Mouse (Mus musculus) right cerebral cortex, adult 18-20 months (tissue): Measurements from ENCODE around the gene Mcts1.

Experiments used
- DNase-seq: peaks from one replicate; pipeline ENCODE4 v3.0.0; 2022; ENCODE audit warnings: mixed read lengths

Gene Mcts1

DNA sequence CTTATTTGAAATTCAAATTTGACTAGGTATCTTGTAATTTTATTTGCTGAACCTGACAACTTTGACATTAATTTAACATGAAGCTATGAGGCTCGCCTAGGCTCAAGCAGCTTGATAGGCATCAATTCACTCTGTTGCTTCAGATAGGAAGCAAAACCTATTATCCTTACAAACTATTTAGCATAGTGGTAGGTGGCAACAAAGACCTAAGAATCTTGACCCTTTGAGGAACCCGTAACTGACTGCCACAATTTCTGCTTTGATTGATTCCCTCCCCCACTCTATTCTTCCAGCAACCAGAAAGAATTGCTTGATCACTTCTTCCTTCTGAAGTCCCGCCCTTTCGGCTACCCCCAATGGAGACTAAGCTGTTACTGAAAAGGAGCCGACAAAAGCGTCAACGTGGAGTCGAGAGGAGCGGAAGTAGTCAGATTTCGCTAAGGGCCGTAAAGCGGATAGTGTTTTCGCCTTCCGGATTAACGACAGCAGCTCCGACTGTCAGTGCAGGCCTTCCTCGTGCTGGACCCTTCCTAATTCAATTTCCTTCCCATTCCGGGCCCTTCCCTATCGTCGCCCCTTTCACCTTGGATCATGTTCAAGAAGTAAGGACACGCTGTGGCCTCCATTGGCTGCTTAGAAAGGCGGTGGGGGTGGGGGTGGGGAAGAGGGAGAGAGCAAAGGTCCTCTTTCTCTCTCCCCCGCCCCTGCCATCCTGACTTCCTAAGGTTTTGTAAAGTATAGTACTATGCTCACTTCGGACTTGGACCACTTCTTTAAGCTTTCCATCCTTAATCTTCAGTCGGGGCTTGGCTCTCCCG lies at the start of gene Mcts1:
Gene Mcts1, plus strand, starts transcription at position 402 of the 818 bp plus-strand sequence.
- DNase-seq = peak; percentile 79

DNA sequence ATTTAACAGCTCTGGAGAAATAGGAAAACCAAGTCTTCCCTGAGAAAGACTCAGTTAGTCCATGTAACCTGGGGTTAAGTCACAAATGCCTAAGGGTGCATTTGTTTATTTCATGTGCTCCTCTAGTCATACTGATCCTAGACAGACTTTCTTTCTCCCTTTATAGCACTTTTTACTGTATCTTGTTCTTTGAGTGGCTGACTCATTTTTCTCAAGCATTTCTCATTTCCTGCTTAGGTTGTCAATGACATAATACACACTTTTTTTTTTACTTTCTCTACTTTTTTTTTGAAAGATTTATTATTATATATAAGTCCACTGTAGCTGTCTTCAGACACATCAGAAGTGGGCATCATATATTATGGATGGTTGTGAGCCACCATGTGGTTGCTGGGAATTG lies 47.1 kb upstream of the Mcts1 start:
- DNase-seq = no peak

DNA sequence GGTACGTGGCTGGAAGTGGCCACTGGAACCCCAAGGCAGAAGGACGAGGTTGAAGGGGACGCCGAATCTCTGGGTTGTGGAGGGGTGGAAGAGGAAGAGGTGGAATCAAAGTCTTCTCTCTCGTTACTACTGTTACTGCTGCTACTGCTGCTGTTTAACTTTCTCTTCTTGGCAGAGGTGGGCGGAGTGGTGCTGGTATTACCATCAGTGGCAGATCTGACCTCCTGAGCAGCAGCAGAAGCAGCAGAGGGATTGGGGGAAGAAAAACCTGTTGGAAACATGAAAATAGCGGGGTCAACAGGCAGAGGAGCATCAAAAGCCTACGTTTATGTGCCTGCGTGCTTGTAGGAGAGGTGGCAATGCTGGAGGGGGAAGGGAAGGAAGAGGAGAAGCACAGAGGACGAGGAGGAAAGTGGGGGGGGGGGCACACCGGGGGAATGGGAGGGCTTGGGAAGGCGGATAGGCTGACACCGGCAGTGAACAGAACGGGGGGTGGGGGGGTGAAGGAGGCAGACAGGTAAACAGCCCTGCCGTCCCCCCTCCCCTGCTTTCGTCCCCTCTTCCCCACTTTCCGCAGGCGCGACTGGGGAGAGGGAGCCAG lies 36.3 kb upstream of the Mcts1 start:
- DNase-seq = peak; percentile 33

DNA sequence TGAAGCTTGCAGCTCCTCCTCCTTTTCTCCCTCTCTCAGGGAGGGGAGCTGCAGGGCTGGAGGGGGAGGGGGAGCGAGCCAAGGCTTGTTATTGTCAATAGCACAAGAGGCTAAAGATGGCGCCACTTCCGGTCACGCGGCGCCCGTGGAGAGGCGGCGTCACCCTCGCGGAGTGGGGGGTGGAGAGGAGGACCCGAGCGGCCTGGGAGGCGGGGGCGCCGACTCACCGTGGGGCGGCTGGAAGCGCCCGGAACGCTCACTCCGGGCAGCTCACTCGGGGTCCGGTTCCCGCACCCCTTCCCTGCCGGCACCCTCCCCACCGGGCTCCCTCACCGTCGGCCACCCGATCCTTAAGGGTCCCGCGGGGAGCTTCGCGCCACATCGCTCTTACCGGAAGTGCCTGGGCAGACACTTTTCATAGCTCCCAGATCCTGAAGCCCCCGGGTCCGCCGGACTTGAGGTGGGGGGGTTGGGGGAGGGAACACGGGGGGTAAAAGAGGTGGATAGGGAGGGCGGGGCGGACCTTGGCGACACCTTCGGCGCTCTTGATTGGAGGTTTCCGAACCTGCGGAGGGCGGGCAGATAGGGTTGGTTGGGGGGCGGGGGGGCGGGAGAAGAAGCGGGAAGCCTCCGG lies 35.7 kb upstream of the Mcts1 start:
- DNase-seq = peak; percentile 90

DNA sequence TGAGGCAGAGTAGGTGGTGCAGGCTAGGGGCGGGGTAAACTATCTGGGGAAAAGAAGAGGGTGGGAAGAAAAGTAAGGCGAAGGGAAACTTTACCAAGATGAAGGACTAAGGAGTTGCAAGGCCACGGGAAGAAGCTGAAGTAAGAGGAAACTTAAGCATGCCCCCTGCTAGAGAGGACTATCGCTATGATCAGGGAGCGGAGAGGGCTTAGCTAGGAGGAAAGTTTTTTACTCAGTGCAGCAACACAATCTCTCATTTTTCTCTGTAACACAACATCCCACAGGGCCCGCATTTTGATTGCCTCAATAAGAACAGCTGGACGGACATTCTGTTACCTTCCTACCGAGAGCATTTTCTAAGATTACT lies 35.2 kb upstream of the Mcts1 start:
- DNase-seq = peak; percentile 0

DNA sequence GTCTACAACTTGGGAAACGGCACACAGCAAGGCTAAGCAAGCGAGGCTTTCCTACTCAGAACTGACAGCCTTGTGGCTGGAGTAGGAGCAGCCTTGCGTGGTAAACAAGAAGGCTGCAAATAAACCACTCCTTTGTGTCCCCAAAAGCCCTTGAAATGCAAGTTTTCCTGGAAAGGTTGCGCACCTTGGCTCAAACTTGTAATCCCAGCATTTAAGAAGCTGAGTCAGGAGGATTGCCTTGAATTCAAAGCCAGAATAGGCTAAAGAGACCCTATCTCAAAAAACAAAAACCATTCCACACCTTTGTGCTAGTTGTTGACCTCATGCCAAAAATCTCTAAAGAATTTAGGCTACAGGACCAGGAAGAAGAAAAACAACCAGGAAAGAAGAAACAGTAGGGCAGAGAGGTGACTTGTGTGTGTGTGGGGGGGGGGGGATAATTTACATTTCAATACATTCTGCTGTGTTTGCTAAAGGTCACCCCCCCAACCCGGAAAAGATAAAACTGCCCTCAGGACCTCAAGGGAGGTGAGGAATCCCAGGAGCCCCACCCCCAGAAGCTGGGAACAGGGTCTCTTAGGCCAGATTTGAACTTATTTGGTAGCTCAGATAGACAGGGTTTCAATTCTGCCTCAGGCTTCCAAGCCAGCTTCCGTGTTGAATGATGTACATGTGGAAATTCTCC lies 33.7 kb upstream of the Mcts1 start:
- DNase-seq = no peak

GRCm38 (mm10) chrX:38576078-38576477 lies 24.3 kb upstream of the Mcts1 start, which contains the start of gene Cul4b:
Cul4b (minus strand) TSS chrX:38576196.
- DNase-seq = no peak

DNA sequence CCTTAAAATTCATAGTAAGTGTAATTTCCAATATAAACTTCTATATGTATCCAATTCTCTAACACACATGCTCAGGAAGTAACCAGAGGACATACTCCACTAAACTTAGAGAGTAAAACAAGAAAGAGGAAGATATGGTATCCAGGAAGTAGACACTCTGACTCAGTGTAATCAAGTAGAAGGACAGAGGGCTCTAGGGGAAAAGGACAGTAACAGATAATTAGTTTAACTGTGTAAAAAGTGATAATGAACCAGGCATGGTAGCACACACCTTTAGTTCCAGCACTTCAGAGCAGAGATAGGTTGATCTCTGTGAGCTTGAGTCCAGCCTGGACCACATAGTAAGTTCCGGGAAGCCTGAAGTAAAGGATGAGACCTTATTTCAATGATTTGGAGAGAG lies 19.2 kb upstream of the Mcts1 start:
- DNase-seq = no peak

GRCm38 (mm10) chrX:38583261-38583660 lies 17.1 kb upstream of the Mcts1 start:
- DNase-seq = no peak

DNA sequence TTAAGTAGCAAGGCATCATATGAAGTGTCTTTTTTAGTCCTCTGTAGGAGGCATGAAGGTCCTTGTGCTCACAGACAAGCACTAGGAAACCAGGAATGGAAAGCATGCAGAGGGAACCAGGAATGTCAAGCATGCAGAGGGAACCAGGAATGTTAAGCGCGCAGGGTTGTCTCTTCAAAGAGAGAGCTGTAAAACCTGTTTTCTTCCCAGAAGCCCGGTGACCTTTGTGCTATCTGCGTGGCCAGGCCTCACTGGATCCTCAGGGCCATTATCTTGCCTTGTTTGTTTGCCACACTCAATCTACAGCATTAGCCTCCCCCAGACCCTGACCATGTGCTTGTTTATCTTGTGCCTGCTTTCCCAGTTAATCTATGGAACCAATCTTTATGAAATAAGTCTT lies 10.6 kb upstream of the Mcts1 start:
- DNase-seq = no peak

- no peak for DNase-seq
These were observed 8.6 kb upstream of the Mcts1 start for GRCm38 (mm10) chrX:38591749-38592148.

- DNase-seq = no peak
These were observed 7.0 kb upstream of the Mcts1 start for GRCm38 (mm10) chrX:38593180-38593889.

DNA sequence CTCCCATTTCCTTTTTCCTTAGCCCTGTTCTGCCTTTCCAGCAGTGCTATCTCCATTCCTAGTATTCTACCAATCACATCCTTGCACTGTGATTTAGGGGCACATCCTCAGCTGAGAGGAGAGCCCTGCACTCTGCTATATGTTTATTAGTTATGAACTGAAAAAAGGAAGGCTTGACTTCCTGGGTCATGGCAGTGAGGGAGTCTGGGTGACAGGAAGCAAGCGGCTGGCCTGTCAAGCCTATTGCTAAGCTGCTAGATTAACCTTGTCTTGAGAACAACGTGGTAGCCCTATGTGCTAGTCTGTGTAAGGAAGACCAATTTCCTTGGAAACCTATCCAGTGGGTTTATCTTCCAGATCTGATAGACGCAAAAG lies 604 bp downstream of the Mcts1 start:
- DNase-seq = peak; percentile 17

DNA sequence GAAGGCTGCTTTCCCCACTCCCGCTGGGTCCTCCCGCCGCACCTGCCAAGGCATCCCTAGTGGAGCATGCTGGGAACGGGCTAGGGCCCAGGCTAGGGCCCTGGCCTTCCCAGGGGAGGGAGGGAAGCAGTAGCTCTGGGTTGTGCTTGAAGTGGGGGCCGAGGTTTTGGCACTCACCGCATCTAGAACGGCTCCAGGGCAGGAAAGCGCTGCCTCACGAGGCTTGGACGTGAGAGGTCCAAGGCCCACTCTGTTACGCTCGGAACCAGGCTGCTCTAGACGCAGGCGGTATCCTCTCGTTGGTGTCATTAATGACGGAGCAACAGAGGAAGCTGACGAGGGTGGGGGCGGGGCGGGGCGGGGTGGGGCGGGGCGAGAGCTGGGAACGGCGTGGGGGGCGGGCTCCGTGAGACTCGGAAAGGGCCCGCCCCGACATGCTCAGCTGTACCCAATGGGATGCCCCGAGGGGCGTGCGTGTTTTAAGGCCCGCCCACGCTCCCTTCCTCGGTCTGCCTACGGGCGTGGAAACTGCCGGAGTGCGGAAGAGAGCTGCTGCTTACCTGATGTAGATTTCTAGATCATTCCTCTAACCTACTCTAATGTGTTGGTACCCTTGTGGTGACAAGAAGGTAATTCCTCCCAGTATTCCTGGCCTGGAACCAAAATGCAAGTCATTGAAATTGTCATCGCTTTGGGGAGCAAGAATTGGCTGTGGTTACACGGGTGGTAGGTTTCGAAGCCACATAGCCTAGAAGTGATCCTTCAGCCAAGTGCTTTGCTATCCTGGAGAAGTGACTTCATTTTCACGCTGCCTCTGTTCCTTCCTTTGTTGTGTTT lies 34.6 kb downstream of the Mcts1 start, which contains the start of gene C1galt1c1:
Gene C1galt1c1, minus strand, starts transcription at position 287 of the 837 bp plus-strand sequence.
- DNase-seq = peak; percentile 92

GRCm38 (mm10) chrX:38635638-38635931 lies 35.2 kb downstream of the Mcts1 start:
- no peak for DNase-seq

DNA sequence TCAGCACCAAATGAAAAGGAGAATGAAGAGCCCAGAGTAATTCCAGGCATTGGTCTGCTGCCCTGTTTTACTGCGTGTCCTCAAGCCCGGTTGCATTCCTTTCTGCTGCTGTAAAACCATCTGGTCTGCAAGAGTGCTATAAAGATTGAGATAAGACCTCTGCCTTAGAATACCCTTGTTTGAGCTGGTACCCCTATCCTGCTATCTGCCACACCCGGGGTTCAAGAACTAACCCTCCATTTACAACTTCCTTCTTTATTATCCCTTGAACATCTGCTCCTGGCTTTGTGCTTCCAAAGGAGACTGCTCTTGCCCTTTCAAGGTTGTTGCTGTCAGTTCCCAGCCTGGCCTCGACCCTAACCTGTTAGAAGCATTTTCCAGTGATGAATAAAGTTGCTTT lies 41.1 kb downstream of the Mcts1 start:
- no peak for DNase-seq

DNA sequence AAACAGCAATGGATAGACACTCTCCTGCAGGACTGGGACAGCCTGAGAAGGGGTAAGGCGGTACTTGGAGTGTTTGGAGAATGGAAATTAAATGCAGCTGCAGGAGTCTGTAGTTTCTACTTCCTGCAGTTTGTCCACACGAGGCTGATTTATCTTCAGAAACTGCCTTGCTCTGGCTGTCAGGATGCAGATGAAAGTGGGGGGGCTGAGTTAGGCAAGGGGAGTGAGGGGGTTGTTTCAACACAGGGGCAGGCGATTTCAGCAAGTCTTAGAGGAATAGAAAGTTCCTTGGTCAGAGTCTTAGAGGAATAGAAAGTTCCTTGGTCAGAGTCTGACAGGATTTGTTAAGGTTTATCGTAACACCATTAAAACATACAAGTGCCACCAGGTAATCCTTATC lies 41.8 kb downstream of the Mcts1 start:
- DNase-seq = no peak

GRCm38 (mm10) chrX:38650404-38651039 lies 50.1 kb downstream of the Mcts1 start:
- no peak for DNase-seq

GRCm38 (mm10) chrX:38651167-38651566 lies 50.8 kb downstream of the Mcts1 start:
- DNase-seq = no peak

- DNase-seq = no peak
These were observed 52.8 kb downstream of the Mcts1 start for GRCm38 (mm10) chrX:38653181-38653580.

- DNase-seq = no peak
These were observed 54.3 kb downstream of the Mcts1 start for GRCm38 (mm10) chrX:38654681-38655080.
